Mouse (Mus musculus): ENCODE results near the gene Tmem223. TPM values are rescaled to one million over a fixed set of nuclear protein-coding genes. Genes with fewer than 3 reads are reported as not detected.

Gene Tmem223
- polyA plus RNA-seq, 1 experiment from 2014 or later = 220 TPM

DNA sequence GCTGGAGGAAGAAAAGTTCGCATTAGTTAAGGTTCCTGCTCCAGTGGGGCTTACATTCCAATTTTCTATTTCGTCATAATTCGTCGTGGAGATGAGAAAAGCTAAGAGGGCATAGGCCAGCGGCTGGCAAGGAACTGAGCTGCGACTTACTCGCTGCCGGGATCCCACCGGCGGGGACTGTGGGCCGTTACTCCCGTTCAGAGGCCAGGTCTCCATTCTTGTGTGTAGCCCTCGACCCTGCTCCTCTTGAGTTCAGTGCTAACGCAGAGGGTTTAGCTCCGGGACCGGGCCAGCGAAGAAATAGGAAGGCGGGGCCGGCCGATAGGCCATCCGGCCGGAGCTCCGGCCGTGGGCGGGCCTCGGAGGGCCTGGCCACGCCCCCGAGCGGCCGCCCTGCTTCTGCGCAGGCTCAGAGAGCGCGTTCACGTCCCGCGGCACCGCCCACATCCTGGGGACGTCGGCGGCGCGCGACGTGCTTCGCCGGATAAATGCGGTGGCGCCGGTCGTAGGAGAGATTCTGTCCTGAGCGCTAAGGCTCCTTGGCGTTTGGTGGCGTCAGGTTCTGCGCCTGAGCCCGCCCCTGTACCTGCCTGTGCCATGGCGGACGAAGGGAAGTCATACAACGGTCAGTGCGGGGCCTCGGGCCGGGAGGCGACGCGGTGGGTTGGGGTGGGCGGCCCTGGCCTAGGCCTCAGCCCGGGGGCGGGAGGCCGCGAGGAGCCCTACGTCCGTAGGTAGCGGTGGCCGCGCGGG, 14.0 kb upstream of the Tmem223 start, which contains the start of gene Nxf1:
Gene Nxf1, plus strand, starts transcription at position 439 of the 753 bp plus-strand sequence.
- Histone ChIP-seq H3K9me3 (replicated peaks) (no peaks in the 10 kb centered on the region), H3K36me3 (peaks cover 41% of the 10 kb centered on the region), H3K4me3 (replicated peaks) (peak within 1 kb of the TSS; percentile 79), H3K4me2 (peak within 1 kb of the TSS; percentile 71), H3K27me3 (no peaks in the 10 kb centered on the region), H3K4me1 (peaks cover 22% of the 10 kb centered on the region), H3K27ac (peak within 1 kb of the TSS; percentile 93), H3K9ac (peak within 1 kb of the TSS; percentile 94)
- under 1% methylated on average over 73 of the region's 75 CpGs for WGBS
- ATAC-seq (replicated peaks; ENCODE audit: low FRiP score) = peak; percentile 95

DNA sequence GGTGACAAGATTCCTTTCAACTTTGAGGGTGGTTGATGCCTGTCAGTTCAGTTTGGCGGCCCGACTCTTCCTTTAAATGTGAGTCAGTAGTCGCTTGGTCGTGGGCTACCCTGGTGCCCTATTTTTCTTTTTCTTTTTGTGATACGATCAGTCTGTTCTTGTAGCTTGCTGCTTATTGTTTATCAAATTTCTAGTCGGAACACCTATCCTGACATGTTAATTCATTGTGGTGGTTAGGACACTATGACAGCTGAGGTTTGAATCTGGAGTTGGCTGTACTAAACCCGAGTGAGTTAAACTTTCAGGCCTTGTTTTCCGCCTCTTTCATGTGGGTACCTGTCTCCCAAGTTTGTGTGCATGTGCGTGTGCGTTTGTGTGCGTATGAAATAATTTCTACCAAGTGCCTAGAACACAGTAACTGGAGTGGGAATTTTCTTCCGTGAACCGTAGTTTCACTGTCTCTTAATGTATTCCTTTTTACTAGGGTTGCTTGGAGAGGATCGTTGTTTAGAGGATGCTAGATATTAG, 13.3 kb upstream of the Tmem223 start:
- H3K36me3 ChIP-seq = peaks cover 40% of the 10 kb centered on the region
- ATAC-seq (replicated peaks; ENCODE audit: low FRiP score) = 0 out of 2 replicates have a peak, but pooled peaks have one; percentile 3
- peak overlapping the region; percentile 93 for H3K27ac ChIP-seq
- H3K9ac ChIP-seq = peak overlapping the region; percentile 94
- peak overlapping the region; percentile 79 for H3K4me3 ChIP-seq (replicated peaks)
- H3K9me3 ChIP-seq (replicated peaks) = no peaks in the 10 kb centered on the region
- 4% methylated on average over 14 of the region's 14 CpGs for WGBS
- peak overlapping the region; percentile 71 for H3K4me2 ChIP-seq
- H3K27me3 ChIP-seq = no peaks in the 10 kb centered on the region
- peaks cover 22% of the 10 kb centered on the region for H3K4me1 ChIP-seq

GRCm38 (mm10) chr19:8758899-8759298, 11.9 kb upstream of the Tmem223 start:
- ATAC-seq (replicated peaks; ENCODE audit: low FRiP score) = no peak
- peaks cover 40% of the 10 kb centered on the region for H3K36me3 ChIP-seq
- H3K27me3 ChIP-seq = no peaks in the 10 kb centered on the region
- 0 out of 2 replicates have a peak overlapping the region, but pooled peaks have one; percentile 79 for H3K4me3 ChIP-seq (replicated peaks)
- peaks cover 22% of the 10 kb centered on the region for H3K4me1 ChIP-seq
- no peak overlapping the region for H3K27ac ChIP-seq
- no peaks in the 10 kb centered on the region for H3K9me3 ChIP-seq (replicated peaks)
- H3K9ac ChIP-seq = no peak overlapping the region
- 87% methylated on average over 2 of the region's 2 CpGs for WGBS
- peak overlapping the region; percentile 71; the same call in 1 of the 2 replicates for H3K4me2 ChIP-seq

- Histone ChIP-seq H3K4me3 (replicated peaks) (no peak overlapping the region), H3K9me3 (replicated peaks) (peaks cover 3% of the 10 kb centered on the region), H3K27ac (no peak overlapping the region), H3K9ac (no peak overlapping the region), H3K4me1 (peaks cover 16% of the 10 kb centered on the region), H3K4me2 (no peak overlapping the region), H3K36me3 (peaks cover 42% of the 10 kb centered on the region), H3K27me3 (no peaks in the 10 kb centered on the region)
- no peak for ATAC-seq (replicated peaks; ENCODE audit: low FRiP score)
- WGBS = 93% methylated on average over 2 of the region's 2 CpGs
These were observed 10.0 kb upstream of the Tmem223 start for GRCm38 (mm10) chr19:8760757-8761156.

DNA sequence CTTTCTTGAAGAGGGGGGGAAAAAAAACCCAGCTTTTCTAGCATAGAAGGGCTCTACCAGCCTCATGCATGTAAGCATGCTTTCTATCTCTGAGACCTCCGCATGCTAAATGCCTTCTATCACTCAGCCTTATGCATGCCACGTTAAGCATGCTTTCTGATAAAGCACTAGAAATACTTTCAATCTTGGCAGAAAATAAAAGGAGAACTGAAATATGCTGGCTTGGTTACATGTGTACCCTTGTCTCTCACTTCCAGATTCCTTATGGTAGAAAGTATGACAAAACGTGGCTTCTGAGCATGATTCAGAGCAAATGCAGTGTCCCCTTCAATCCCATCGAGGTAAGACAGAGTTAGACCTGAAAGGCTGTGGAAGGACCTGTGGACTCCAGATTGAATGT, 7.5 kb upstream of the Tmem223 start:
- Histone ChIP-seq H3K36me3 (peaks cover 66% of the 10 kb centered on the region), H3K9me3 (replicated peaks) (peaks cover 3% of the 10 kb centered on the region), H3K4me2 (no peak overlapping the region), H3K27ac (no peak overlapping the region), H3K4me1 (peaks cover 6% of the 10 kb centered on the region), H3K4me3 (replicated peaks) (no peak overlapping the region), H3K9ac (no peak overlapping the region), H3K27me3 (no peaks in the 10 kb centered on the region)
- no peak for ATAC-seq (replicated peaks; ENCODE audit: low FRiP score)
- 95% methylated on average over 4 of the region's 4 CpGs for WGBS

DNA sequence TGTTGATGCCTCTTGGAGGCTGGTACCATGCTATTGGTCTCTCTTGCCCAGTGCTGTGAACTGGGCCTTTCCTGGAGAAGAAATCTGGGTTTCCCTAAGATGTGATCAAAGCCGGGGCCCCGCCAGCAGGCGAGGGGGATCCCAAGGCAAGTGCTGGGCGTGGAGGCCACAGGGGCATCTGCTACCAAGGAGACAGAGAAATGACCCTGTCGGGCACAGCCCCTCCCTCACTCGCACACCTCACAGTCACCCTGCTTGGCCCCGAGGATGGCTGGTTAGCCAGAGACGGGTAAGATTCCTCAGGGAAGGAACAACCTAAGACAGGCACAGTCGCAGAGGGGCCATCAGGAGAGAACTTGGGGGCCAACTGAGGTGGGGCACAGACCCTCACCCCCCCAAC, 5.2 kb upstream of the Tmem223 start:
- Histone ChIP-seq H3K4me1 (peaks cover 6% of the 10 kb centered on the region), H3K27ac (no peak overlapping the region), H3K4me3 (replicated peaks) (no peak overlapping the region), H3K9ac (no peak overlapping the region), H3K9me3 (replicated peaks) (peaks cover 3% of the 10 kb centered on the region), H3K36me3 (peaks cover 88% of the 10 kb centered on the region), H3K27me3 (no peaks in the 10 kb centered on the region), H3K4me2 (no peak overlapping the region)
- 96% methylated on average over 9 of the region's 9 CpGs for WGBS
- no peak for ATAC-seq (replicated peaks; ENCODE audit: low FRiP score)

- 80% methylated on average over 5 of the region's 5 CpGs for WGBS
- Histone ChIP-seq H3K9ac (peak overlapping the region; percentile 85; the same call in 1 of the 2 replicates), H3K27ac (peak overlapping the region; percentile 98; the same call in 1 of the 2 replicates), H3K36me3 (peaks cover 54% of the 10 kb centered on the region), H3K4me1 (peaks cover 42% of the 10 kb centered on the region), H3K9me3 (replicated peaks) (no peaks in the 10 kb centered on the region), H3K27me3 (no peaks in the 10 kb centered on the region), H3K4me3 (replicated peaks) (peak overlapping the region; percentile 68), H3K4me2 (peak overlapping the region; percentile 75)
- ATAC-seq (replicated peaks; ENCODE audit: low FRiP score) = no peak
These were observed 2.2 kb downstream of the Tmem223 start for GRCm38 (mm10) chr19:8772996-8773395.

DNA sequence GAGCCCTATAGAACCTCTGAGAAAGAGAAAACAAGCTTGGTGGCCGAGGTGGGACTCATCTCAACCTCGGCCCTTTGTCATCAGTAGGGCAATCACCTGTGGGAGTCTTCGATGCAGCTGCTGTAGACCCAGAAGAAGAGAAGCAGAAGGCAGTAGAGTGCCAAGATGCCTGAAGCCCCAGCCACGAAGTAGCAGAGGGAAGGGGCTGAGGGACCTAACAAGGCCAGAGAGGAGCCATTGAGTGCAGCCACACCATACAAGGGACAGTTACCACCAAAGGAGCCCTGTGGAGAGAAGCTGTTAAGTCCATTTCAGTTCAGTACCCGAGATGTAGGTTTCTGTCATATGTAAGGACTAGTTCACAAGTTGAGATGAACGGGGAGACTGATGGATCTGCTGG, 2.6 kb downstream of the Tmem223 start:
- 43% methylated on average over 6 of the region's 6 CpGs for WGBS
- Histone ChIP-seq H3K27me3 (no peaks in the 10 kb centered on the region), H3K4me3 (replicated peaks) (peak overlapping the region; percentile 68), H3K4me2 (peak overlapping the region; percentile 75), H3K4me1 (peaks cover 42% of the 10 kb centered on the region), H3K36me3 (peaks cover 54% of the 10 kb centered on the region), H3K9me3 (replicated peaks) (no peaks in the 10 kb centered on the region), H3K27ac (peak overlapping the region; percentile 98), H3K9ac (peak overlapping the region; percentile 85)
- ATAC-seq (replicated peaks; ENCODE audit: low FRiP score) = no peak

GRCm38 (mm10) chr19:8774086-8774835, 3.5 kb downstream of the Tmem223 start, which contains the start of gene Tmem179b:
Gene Tmem179b, minus strand, starts transcription at chr19:8774467.
- WGBS = under 1% methylated on average over 68 of the region's 68 CpGs
- Histone ChIP-seq H3K9me3 (replicated peaks) (no peaks in the 10 kb centered on the region), H3K36me3 (peaks cover 54% of the 10 kb centered on the region), H3K4me2 (peak within 1 kb of the TSS; percentile 75), H3K27ac (peak within 1 kb of the TSS; percentile 98), H3K4me3 (replicated peaks) (peak within 1 kb of the TSS; percentile 68), H3K27me3 (no peaks in the 10 kb centered on the region), H3K9ac (peak within 1 kb of the TSS; percentile 85), H3K4me1 (peaks cover 42% of the 10 kb centered on the region)
- peak; percentile 94 for ATAC-seq (replicated peaks; ENCODE audit: low FRiP score)

GRCm38 (mm10) chr19:8774951-8775421, 4.2 kb downstream of the Tmem223 start:
- whole genome bisulfite sequencing = 4% methylated on average over 20 of the region's 20 CpGs
- Histone ChIP-seq H3K9ac (peak overlapping the region; percentile 85), H3K27ac (peak overlapping the region; percentile 98), H3K4me3 (replicated peaks) (peak overlapping the region; percentile 68), H3K36me3 (peaks cover 52% of the 10 kb centered on the region), H3K9me3 (replicated peaks) (no peaks in the 10 kb centered on the region), H3K4me2 (peak overlapping the region; percentile 75), H3K27me3 (no peaks in the 10 kb centered on the region), H3K4me1 (peaks cover 42% of the 10 kb centered on the region)
- ATAC-seq (replicated peaks; ENCODE audit: low FRiP score) = peak; percentile 23; the same call in 1 of the 2 replicates

GRCm38 (mm10) chr19:8786008-8786781, 15.4 kb downstream of the Tmem223 start, which contains the start of gene Taf6l:
Gene Taf6l, minus strand, starts transcription at chr19:8786417.
- peak within 1 kb of the TSS; percentile 66 for H3K9ac ChIP-seq
- H3K9me3 ChIP-seq (replicated peaks) = no peaks in the 10 kb centered on the region
- peak within 1 kb of the TSS; percentile 73 for H3K4me3 ChIP-seq (replicated peaks)
- H3K4me1 ChIP-seq = peaks cover 13% of the 10 kb centered on the region
- WGBS = under 1% methylated on average over 32 of the region's 32 CpGs
- peak; percentile 99 for ATAC-seq (replicated peaks; ENCODE audit: low FRiP score)
- H3K4me2 ChIP-seq = peak within 1 kb of the TSS; percentile 73
- H3K27me3 ChIP-seq = no peaks in the 10 kb centered on the region
- peaks cover 39% of the 10 kb centered on the region for H3K36me3 ChIP-seq
- peak within 1 kb of the TSS; percentile 95 for H3K27ac ChIP-seq
